Mouse (Mus musculus) CD4-positive, CD25-positive, alpha-beta regulatory T cell, adult 9 weeks (primary cell): ENCODE data around the gene Scgb2b18. TPM values are rescaled to one million over a fixed set of nuclear protein-coding genes. Genes with fewer than 3 reads are reported as not detected.

ENCODE experiments used
- polyA plus RNA-seq: library from polyadenylated mRNA; unstranded; fragments of 100-300 nt; shearing (Covaris generic); gene quantifications from one replicate; pipeline ENCODE4 v1.2.1, GENCODE M21; 2017

Gene Scgb2b18
- polyA plus RNA-seq: not detected

DNA sequence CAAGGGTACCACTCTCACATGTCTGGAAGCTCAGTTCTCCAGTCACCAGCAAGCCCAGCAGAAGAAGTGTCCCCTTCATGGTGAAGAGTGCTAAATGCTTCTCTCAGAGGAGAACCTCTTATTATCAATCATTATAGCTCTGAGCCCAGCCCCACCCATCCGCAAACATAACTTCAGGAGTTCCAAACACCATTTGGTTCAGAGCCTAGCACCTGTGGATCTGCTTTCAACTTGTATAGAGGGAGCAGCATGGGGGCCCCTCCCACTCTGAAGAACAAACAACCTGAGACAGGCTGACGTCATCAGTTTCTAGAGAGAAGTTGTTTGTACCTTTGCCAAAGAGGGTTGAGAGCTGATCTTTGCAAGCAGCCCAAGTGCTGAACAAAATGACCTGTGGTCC is at the start of gene Scgb2b18:
Scgb2b18 (minus strand) TSS at position 101 of the 400 bp plus-strand sequence.

DNA sequence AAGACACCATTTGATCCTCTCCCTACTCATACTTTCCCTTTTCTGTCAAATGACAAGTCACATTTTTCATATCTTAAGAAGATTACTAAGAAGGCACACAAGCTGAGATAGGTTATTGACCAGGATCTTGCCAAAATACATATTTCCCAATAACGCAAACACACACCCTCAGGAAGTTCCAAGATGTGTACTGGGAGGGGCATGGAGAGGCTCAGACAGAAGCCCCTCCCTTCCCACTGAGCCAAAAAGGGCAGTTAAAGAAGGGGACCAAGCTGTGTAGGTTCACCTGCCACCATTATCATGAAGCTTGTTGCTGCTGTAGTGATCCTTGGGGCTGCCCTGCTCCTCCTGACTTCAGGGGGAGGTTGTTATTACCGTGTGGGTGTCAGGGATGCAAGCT is 11.6 kb upstream of the Scgb2b18 start, which contains the start of gene Scgb1b18:
Scgb1b18 (plus strand) TSS at position 301 of the 400 bp plus-strand sequence.

Other genes starting within 250 kb of the Scgb2b18 start
- not detected for gene Scgb2b17, start 117.3 kb downstream of the Scgb2b18 start, polyA plus RNA-seq
- not detected for gene Scgb1b17, start 110.4 kb downstream of the Scgb2b18 start, polyA plus RNA-seq
- not detected for gene Scgb1b18, start 11.7 kb upstream of the Scgb2b18 start, polyA plus RNA-seq
- gene Scgb2b19, start 106.5 kb upstream of the Scgb2b18 start, polyA plus RNA-seq: not detected
- gene Scgb1b19, start 113.4 kb upstream of the Scgb2b18 start, polyA plus RNA-seq: not detected
- not detected for gene Scgb2b20, start 192.5 kb upstream of the Scgb2b18 start, polyA plus RNA-seq
- not detected for gene Scgb1b20, start 199.4 kb upstream of the Scgb2b18 start, polyA plus RNA-seq